Mouse (Mus musculus) urinary bladder, postnatal 25 days (tissue): ENCODE measurements around the gene Atp2a1.
A peak's percentile ranks its signal among the peaks of the same experiment; 100 is the strongest.
"Not testable (repeated sequence)": the region's sequence is repeated elsewhere in the genome, so short reads cannot be mapped to it uniquely, and the experiment has no call there.

Experiments
- DNase-seq: peaks from one replicate; pipeline ENCODE4 v3.0.0; 2022; ENCODE audit warnings: low spot score

Atp2a1 gene

GRCm38 (mm10) chr7:126463004-126463403 lies at the start of gene Atp2a1:
Atp2a1 (minus strand) TSS chr7:126463108.
- DNase-seq, result no peak

- DNase-seq, result no peak
These were observed 48.4 kb upstream of the Atp2a1 start for GRCm38 (mm10) chr7:126511287-126511686.

- no peak for DNase-seq
These were observed 44.3 kb upstream of the Atp2a1 start for GRCm38 (mm10) chr7:126507126-126507778.

GRCm38 (mm10) chr7:126504913-126505312 lies 42.0 kb upstream of the Atp2a1 start:
- no peak for DNase-seq

GRCm38 (mm10) chr7:126503273-126503878 lies 40.5 kb upstream of the Atp2a1 start, which contains the start of gene Atxn2l:
Atxn2l (minus strand) TSS chr7:126503437.
- peak; percentile 98 for DNase-seq

- DNase-seq, result no peak
These were observed 39.8 kb upstream of the Atp2a1 start for GRCm38 (mm10) chr7:126502751-126503150.

- DNase-seq, result peak; percentile 87
These were observed 39.3 kb upstream of the Atp2a1 start for GRCm38 (mm10) chr7:126502023-126502741.

- no peak for DNase-seq
These were observed 38.7 kb upstream of the Atp2a1 start for GRCm38 (mm10) chr7:126501684-126502022.

GRCm38 (mm10) chr7:126499416-126499815 lies 36.5 kb upstream of the Atp2a1 start:
- DNase-seq, result no peak

GRCm38 (mm10) chr7:126497966-126498365 lies 35.1 kb upstream of the Atp2a1 start:
- no peak for DNase-seq

GRCm38 (mm10) chr7:126496475-126496874 lies 33.6 kb upstream of the Atp2a1 start:
- no peak for DNase-seq

GRCm38 (mm10) chr7:126494120-126494519 lies 31.2 kb upstream of the Atp2a1 start:
- no peak for DNase-seq

- DNase-seq, result no peak
These were observed 29.1 kb upstream of the Atp2a1 start for GRCm38 (mm10) chr7:126491973-126492372.

- DNase-seq, result no peak
These were observed 28.1 kb upstream of the Atp2a1 start for GRCm38 (mm10) chr7:126491005-126491404.

GRCm38 (mm10) chr7:126487617-126488385 lies 24.9 kb upstream of the Atp2a1 start:
- DNase-seq, result not testable (repeated sequence)

GRCm38 (mm10) chr7:126487052-126487483 lies 24.2 kb upstream of the Atp2a1 start, which contains the start of gene Tufm:
Tufm (plus strand) TSS chr7:126487361.
- DNase-seq, result peak; percentile 87

GRCm38 (mm10) chr7:126482392-126482871 lies 19.5 kb upstream of the Atp2a1 start:
- DNase-seq, result peak; percentile 66

GRCm38 (mm10) chr7:126481699-126482098 lies 18.8 kb upstream of the Atp2a1 start:
- no peak for DNase-seq

- peak; percentile 80 for DNase-seq
These were observed 12.2 kb upstream of the Atp2a1 start, which contains the start of gene Sh2b1 for GRCm38 (mm10) chr7:126474993-126475581. Sh2b1 (minus strand) TSS chr7:126475424.

- peak; percentile 26 for DNase-seq
These were observed 11.6 kb upstream of the Atp2a1 start for GRCm38 (mm10) chr7:126474486-126474955.

GRCm38 (mm10) chr7:126473470-126474086 lies 10.7 kb upstream of the Atp2a1 start:
- DNase-seq, result no peak
